Mouse (Mus musculus) brain, embryonic 14.5 days (tissue): ENCODE data around the gene Arv1.

Experiments used
- CTCF ChIP-seq: fragments of 200-500 bp; IDR thresholded peaks from 2 replicates; pipeline ENCODE4 v1.5.1; 2012; ENCODE audit warnings: inconsistent platforms, mild to moderate bottlenecking, moderate library complexity, borderline replicate concordance; ENCODE audit not compliant: insufficient read depth, insufficient read length; ENCODE audit errors: extremely low read depth
- POLR2A ChIP-seq: fragments of 200-500 bp; IDR thresholded peaks from 2 replicates; pipeline ENCODE4 v1.6.1; 2012; ENCODE audit warnings: mild to moderate bottlenecking, inconsistent platforms, borderline replicate concordance; ENCODE audit not compliant: poor library complexity, insufficient read depth, insufficient read length, severe bottlenecking; ENCODE audit errors: extremely low read depth

- TF ChIP-seq POLR2A: no peak
- TF ChIP-seq CTCF: no peak
Observed at GRCm38 (mm10) chr8:124678246-124678645, 43.7 kb upstream of the Arv1 start.
